Mouse (Mus musculus): ENCODE measurements around the gene Rps6ka5. TPM values are rescaled to one million over a fixed set of nuclear protein-coding genes. Genes with fewer than 3 reads are reported as not detected.

Rps6ka5 gene
- polyA plus RNA-seq, 1 experiment from 2014 or later, result 3.6 TPM

GRCm38 (mm10) chr12:100735156-100735555 is 8.4 kb upstream of the Rps6ka5 start:
- H3K9ac ChIP-seq (ENCODE audit: low read length), result no peak overlapping the region
- no peaks in the 10 kb centered on the region for H3K27me3 ChIP-seq (ENCODE audit: control insufficient read depth, insufficient read depth, low read length)
- no peaks in the 10 kb centered on the region for H3K36me3 ChIP-seq (ENCODE audit: control insufficient read depth, insufficient read depth, low read length)
- no peak for ATAC-seq (ENCODE audit: insufficient read depth, low FRiP score)
- H3K4me3 ChIP-seq (replicated peaks; ENCODE audit: low read length), result no peak overlapping the region
- WGBS, result 72% methylated on average over 5 of the region's 5 CpGs
- H3K27ac ChIP-seq (ENCODE audit: low read length), result no peak overlapping the region
- no peaks in the 10 kb centered on the region for H3K4me1 ChIP-seq (ENCODE audit: control insufficient read depth, insufficient read depth, low read length)
- H3K9me3 ChIP-seq (replicated peaks; ENCODE audit: control insufficient read depth, low read length), result no peaks in the 10 kb centered on the region
- H3K4me2 ChIP-seq (ENCODE audit: low read depth, low read length), result no peak overlapping the region

- Histone ChIP-seq H3K4me1 (ENCODE audit: control insufficient read depth, insufficient read depth, low read length) (peaks cover 3% of the 10 kb centered on the region; the same call in 1 of the 2 replicates), H3K9ac (ENCODE audit: low read length) (no peak overlapping the region), H3K36me3 (ENCODE audit: control insufficient read depth, insufficient read depth, low read length) (no peaks in the 10 kb centered on the region), H3K4me3 (replicated peaks; ENCODE audit: low read length) (no peak overlapping the region), H3K27ac (ENCODE audit: low read length) (no peak overlapping the region), H3K4me2 (ENCODE audit: low read depth, low read length) (no peak overlapping the region), H3K27me3 (ENCODE audit: control insufficient read depth, insufficient read depth, low read length) (no peaks in the 10 kb centered on the region), H3K9me3 (replicated peaks; ENCODE audit: control insufficient read depth, low read length) (no peaks in the 10 kb centered on the region)
- WGBS, result 59% methylated on average over 14 of the region's 14 CpGs
- ATAC-seq (ENCODE audit: insufficient read depth, low FRiP score), result no peak
Observed at GRCm38 (mm10) chr12:100728646-100729485, 2.1 kb upstream of the Rps6ka5 start.

GRCm38 (mm10) chr12:100727891-100728290 is 1.1 kb upstream of the Rps6ka5 start:
- Histone ChIP-seq H3K27ac (ENCODE audit: low read length) (no peak overlapping the region), H3K4me3 (replicated peaks; ENCODE audit: low read length) (no peak overlapping the region), H3K9me3 (replicated peaks; ENCODE audit: control insufficient read depth, low read length) (no peaks in the 10 kb centered on the region), H3K27me3 (ENCODE audit: control insufficient read depth, insufficient read depth, low read length) (no peaks in the 10 kb centered on the region), H3K36me3 (ENCODE audit: control insufficient read depth, insufficient read depth, low read length) (no peaks in the 10 kb centered on the region), H3K4me1 (ENCODE audit: control insufficient read depth, insufficient read depth, low read length) (peaks cover 7% of the 10 kb centered on the region; the same call in 1 of the 2 replicates), H3K4me2 (ENCODE audit: low read depth, low read length) (no peak overlapping the region), H3K9ac (ENCODE audit: low read length) (no peak overlapping the region)
- 44% methylated on average over 7 of the region's 7 CpGs for WGBS
- no peak for ATAC-seq (ENCODE audit: insufficient read depth, low FRiP score)

- no peak overlapping the region for H3K27ac ChIP-seq (ENCODE audit: low read length)
- 4% methylated on average over 17 of the region's 17 CpGs for WGBS
- peaks cover 7% of the 10 kb centered on the region; the same call in 1 of the 2 replicates for H3K4me1 ChIP-seq (ENCODE audit: control insufficient read depth, insufficient read depth, low read length)
- ATAC-seq (ENCODE audit: insufficient read depth, low FRiP score), result no peak
- peak overlapping the region; percentile 68 for H3K4me2 ChIP-seq (ENCODE audit: low read depth, low read length)
- H3K9me3 ChIP-seq (replicated peaks; ENCODE audit: control insufficient read depth, low read length), result no peaks in the 10 kb centered on the region
- no peaks in the 10 kb centered on the region for H3K27me3 ChIP-seq (ENCODE audit: control insufficient read depth, insufficient read depth, low read length)
- peak overlapping the region; percentile 91 for H3K4me3 ChIP-seq (replicated peaks; ENCODE audit: low read length)
- H3K9ac ChIP-seq (ENCODE audit: low read length), result 0 out of 2 replicates have a peak overlapping the region, but pooled peaks have one; percentile 3
- no peaks in the 10 kb centered on the region for H3K36me3 ChIP-seq (ENCODE audit: control insufficient read depth, insufficient read depth, low read length)
Observed at GRCm38 (mm10) chr12:100725458-100725786, 1.4 kb downstream of the Rps6ka5 start.

GRCm38 (mm10) chr12:100724606-100725457 is 2.0 kb downstream of the Rps6ka5 start:
- under 1% methylated on average over 83 of the region's 85 CpGs for WGBS

GRCm38 (mm10) chr12:100724182-100724581 is 2.6 kb downstream of the Rps6ka5 start:
- H3K36me3 ChIP-seq (ENCODE audit: control insufficient read depth, insufficient read depth, low read length), result no peaks in the 10 kb centered on the region
- WGBS, result under 1% methylated on average over 8 of the region's 8 CpGs
- peak overlapping the region; percentile 91 for H3K4me3 ChIP-seq (replicated peaks; ENCODE audit: low read length)
- peak overlapping the region; percentile 96 for H3K27ac ChIP-seq (ENCODE audit: low read length)
- H3K4me2 ChIP-seq (ENCODE audit: low read depth, low read length), result peak overlapping the region; percentile 96
- H3K9ac ChIP-seq (ENCODE audit: low read length), result peak overlapping the region; percentile 87
- H3K9me3 ChIP-seq (replicated peaks; ENCODE audit: control insufficient read depth, low read length), result no peaks in the 10 kb centered on the region
- no peak for ATAC-seq (ENCODE audit: insufficient read depth, low FRiP score)
- peaks cover 7% of the 10 kb centered on the region; the same call in 1 of the 2 replicates for H3K4me1 ChIP-seq (ENCODE audit: control insufficient read depth, insufficient read depth, low read length)
- H3K27me3 ChIP-seq (ENCODE audit: control insufficient read depth, insufficient read depth, low read length), result no peaks in the 10 kb centered on the region

More at GRCm38 (mm10) chr12:100724606-100725457, 2.0 kb downstream of the Rps6ka5 start:
- Histone ChIP-seq H3K27ac (ENCODE audit: low read length) (peak overlapping the region; percentile 96), H3K4me1 (ENCODE audit: control insufficient read depth, insufficient read depth, low read length) (peaks cover 7% of the 10 kb centered on the region; the same call in 1 of the 2 replicates), H3K9me3 (replicated peaks; ENCODE audit: control insufficient read depth, low read length) (no peaks in the 10 kb centered on the region), H3K9ac (ENCODE audit: low read length) (peak overlapping the region; percentile 87), H3K4me3 (replicated peaks; ENCODE audit: low read length) (peak overlapping the region; percentile 91), H3K4me2 (ENCODE audit: low read depth, low read length) (peak overlapping the region; percentile 96), H3K36me3 (ENCODE audit: control insufficient read depth, insufficient read depth, low read length) (no peaks in the 10 kb centered on the region), H3K27me3 (ENCODE audit: control insufficient read depth, insufficient read depth, low read length) (no peaks in the 10 kb centered on the region)
- ATAC-seq (ENCODE audit: insufficient read depth, low FRiP score), result peak; percentile 99

- 68% methylated on average over 3 of the region's 3 CpGs for WGBS
- no peak overlapping the region for H3K4me3 ChIP-seq (replicated peaks; ENCODE audit: low read length)
- H3K4me1 ChIP-seq (ENCODE audit: control insufficient read depth, insufficient read depth, low read length), result peaks cover 7% of the 10 kb centered on the region; the same call in 1 of the 2 replicates
- no peaks in the 10 kb centered on the region for H3K36me3 ChIP-seq (ENCODE audit: control insufficient read depth, insufficient read depth, low read length)
- H3K27me3 ChIP-seq (ENCODE audit: control insufficient read depth, insufficient read depth, low read length), result no peaks in the 10 kb centered on the region
- no peak overlapping the region for H3K4me2 ChIP-seq (ENCODE audit: low read depth, low read length)
- no peaks in the 10 kb centered on the region for H3K9me3 ChIP-seq (replicated peaks; ENCODE audit: control insufficient read depth, low read length)
- ATAC-seq (ENCODE audit: insufficient read depth, low FRiP score), result no peak
- no peak overlapping the region for H3K9ac ChIP-seq (ENCODE audit: low read length)
- H3K27ac ChIP-seq (ENCODE audit: low read length), result no peak overlapping the region
Observed at GRCm38 (mm10) chr12:100720801-100721200, 6.0 kb downstream of the Rps6ka5 start.

GRCm38 (mm10) chr12:100717446-100717845 is 9.3 kb downstream of the Rps6ka5 start:
- no peak for ATAC-seq (ENCODE audit: insufficient read depth, low FRiP score)
- no peak overlapping the region for H3K27ac ChIP-seq (ENCODE audit: low read length)
- no peaks in the 10 kb centered on the region for H3K36me3 ChIP-seq (ENCODE audit: control insufficient read depth, insufficient read depth, low read length)
- H3K4me2 ChIP-seq (ENCODE audit: low read depth, low read length), result no peak overlapping the region
- no peak overlapping the region for H3K4me3 ChIP-seq (replicated peaks; ENCODE audit: low read length)
- H3K27me3 ChIP-seq (ENCODE audit: control insufficient read depth, insufficient read depth, low read length), result no peaks in the 10 kb centered on the region
- no peak overlapping the region for H3K9ac ChIP-seq (ENCODE audit: low read length)
- no peaks in the 10 kb centered on the region for H3K4me1 ChIP-seq (ENCODE audit: control insufficient read depth, insufficient read depth, low read length)
- no peaks in the 10 kb centered on the region for H3K9me3 ChIP-seq (replicated peaks; ENCODE audit: control insufficient read depth, low read length)

GRCm38 (mm10) chr12:100716969-100717368 is 9.8 kb downstream of the Rps6ka5 start:
- Histone ChIP-seq H3K4me3 (replicated peaks; ENCODE audit: low read length) (no peak overlapping the region), H3K4me2 (ENCODE audit: low read depth, low read length) (no peak overlapping the region), H3K4me1 (ENCODE audit: control insufficient read depth, insufficient read depth, low read length) (0 out of 2 replicates have a peak, but pooled peaks cover 1% of the 10 kb centered on the region), H3K9me3 (replicated peaks; ENCODE audit: control insufficient read depth, low read length) (no peaks in the 10 kb centered on the region), H3K36me3 (ENCODE audit: control insufficient read depth, insufficient read depth, low read length) (no peaks in the 10 kb centered on the region), H3K9ac (ENCODE audit: low read length) (no peak overlapping the region), H3K27ac (ENCODE audit: low read length) (no peak overlapping the region), H3K27me3 (ENCODE audit: control insufficient read depth, insufficient read depth, low read length) (no peaks in the 10 kb centered on the region)
- WGBS, result 66% methylated on average over 4 of the region's 4 CpGs
- no peak for ATAC-seq (ENCODE audit: insufficient read depth, low FRiP score)
